Mouse (Mus musculus) CH12.LX (cell line): Measurements from ENCODE around the gene Arfip2. TPM values are rescaled to one million over a fixed set of nuclear protein-coding genes. Genes with fewer than 3 reads are reported as not detected.

Experiments used
- DNase-seq: peaks from one replicate; pipeline ENCODE4 v3.0.0-alpha.2; 2013; ENCODE audit errors: extremely low read depth
- H3K27ac ChIP-seq: 2 replicates; pipeline ENCODE4 v1.5.1; 2012; ENCODE audit warnings: low read depth, mild to moderate bottlenecking, control low read depth, moderate library complexity; ENCODE audit not compliant: insufficient read depth
- H3K27me3 ChIP-seq: replicated peaks from 2 replicates; pipeline ENCODE3; 2012; ENCODE audit warnings: inconsistent platforms
- H3K36me3 ChIP-seq, 2 experiments: replicated peaks in 1 of 2; 2 replicates each; pipeline versions ENCODE3 to v1.6.1; 2012; ENCODE audit warnings: inconsistent platforms in 1 of 2, low read length in 1 of 2, mild to moderate bottlenecking in 1 of 2, mixed read lengths in 1 of 2, moderate library complexity in 1 of 2; ENCODE audit not compliant: control insufficient read depth in 1 of 2, insufficient read depth in 1 of 2
- H3K4me1 ChIP-seq, 2 experiments: 2 replicates each; pipeline ENCODE4 v1.6.1; 2012; ENCODE audit warnings: inconsistent platforms in 1 of 2, moderate library complexity in 1 of 2; ENCODE audit not compliant: insufficient read depth in 2 of 2, control insufficient read depth in 1 of 2
- H3K4me2 ChIP-seq: 2 replicates; pipeline ENCODE4 v1.6.1; 2012; ENCODE audit warnings: low read depth, mild to moderate bottlenecking, control low read depth; ENCODE audit not compliant: poor library complexity, insufficient read depth, severe bottlenecking
- H3K4me3 ChIP-seq, 3 experiments: fragments of 150-350 bp in 1 of 3; sonication (generic) in 1 of 3; replicated peaks in 1 of 3; 2 replicates each; pipeline versions ENCODE3 to v1.5.1; 2011 to 2012; ENCODE audit warnings: low read depth in 2 of 3, low read length in 2 of 3, mild to moderate bottlenecking in 2 of 3, moderate library complexity in 2 of 3, control low read depth in 1 of 3, improper control_type of control experiment in 1 of 3, inconsistent platforms in 1 of 3, mixed read lengths in 1 of 3; ENCODE audit not compliant: poor library complexity in 1 of 3
- H3K79me2 ChIP-seq: replicated peaks from 2 replicates; pipeline ENCODE4 v1.6.1; 2012; ENCODE audit warnings: mild to moderate bottlenecking, moderate library complexity; ENCODE audit not compliant: control insufficient read depth, poor library complexity, insufficient read depth, severe bottlenecking; ENCODE audit errors: extremely low read depth
- H3K9ac ChIP-seq: 2 replicates; pipeline ENCODE4 v1.6.1; 2012; ENCODE audit warnings: low read depth, mild to moderate bottlenecking, control low read depth, moderate library complexity; ENCODE audit not compliant: insufficient read depth
- H3K9me3 ChIP-seq: replicated peaks from 2 replicates; pipeline ENCODE3; 2012; ENCODE audit warnings: low read length, inconsistent platforms, mixed read lengths
- BHLHE40 ChIP-seq: IDR thresholded peaks from 2 replicates; pipeline ENCODE4 v1.6.1; 2011; ENCODE audit warnings: mild to moderate bottlenecking, low read depth, low read length, improper control_type of control experiment
- CHD1 ChIP-seq: IDR thresholded peaks from 2 replicates; pipeline ENCODE4 v1.6.1; 2012; ENCODE audit warnings: low read depth, low read length, improper control_type of control experiment, inconsistent platforms
- CTCF ChIP-seq, 2 experiments: IDR thresholded peaks in 1 of 2; conservative IDR thresholded peaks in 1 of 2; 2 replicates each; pipeline ENCODE4 v1.5.1; 2011 to 2012; ENCODE audit warnings: low read depth in 2 of 2, low read length in 2 of 2, improper control_type of control experiment in 1 of 2, inconsistent platforms in 1 of 2, mild to moderate bottlenecking in 1 of 2, moderate library complexity in 1 of 2
- E2F4 ChIP-seq: IDR thresholded peaks from 2 replicates; pipeline ENCODE4 v1.6.1; 2011; ENCODE audit warnings: low read depth, low read length, improper control_type of control experiment; ENCODE audit not compliant: insufficient replicate concordance
- JUN ChIP-seq: IDR thresholded peaks from 2 replicates; pipeline ENCODE4 v1.6.1; 2011; ENCODE audit warnings: low read depth, mild to moderate bottlenecking, low read length, improper control_type of control experiment, moderate library complexity; ENCODE audit not compliant: insufficient read depth
- JUND ChIP-seq: conservative IDR thresholded peaks from 2 replicates; pipeline ENCODE4 v1.6.1; 2011; ENCODE audit warnings: low read depth, low read length, improper control_type of control experiment
- KAT2A ChIP-seq: IDR thresholded peaks from 2 replicates; pipeline ENCODE4 v1.6.1; 2012; ENCODE audit warnings: low read length, improper control_type of control experiment, inconsistent platforms; ENCODE audit not compliant: insufficient replicate concordance
- MAFK ChIP-seq: IDR thresholded peaks from 2 replicates; pipeline ENCODE4 v1.6.1; 2011; ENCODE audit warnings: low read length, improper control_type of control experiment; ENCODE audit not compliant: insufficient replicate concordance
- MAZ ChIP-seq: IDR thresholded peaks from 2 replicates; pipeline ENCODE4 v1.6.1; 2012; ENCODE audit warnings: low read depth, mild to moderate bottlenecking, inconsistent platforms, low read length, improper control_type of control experiment, moderate library complexity
- MYC ChIP-seq: IDR thresholded peaks from 2 replicates; pipeline ENCODE4 v1.6.1; 2011; ENCODE audit warnings: low read depth, mild to moderate bottlenecking, improper control_type of control experiment, low read length
- NELFE ChIP-seq: IDR thresholded peaks from 2 replicates; pipeline ENCODE4 v1.6.1; 2011; ENCODE audit warnings: low read depth, low read length, improper control_type of control experiment
- NRF1 ChIP-seq: IDR thresholded peaks from 2 replicates; pipeline ENCODE4 v1.6.1; 2014; ENCODE audit warnings: low read depth, mild to moderate bottlenecking, inconsistent platforms, low read length, improper control_type of control experiment, moderate library complexity
- POLR2AphosphoS2 ChIP-seq: IDR thresholded peaks from 2 replicates; pipeline ENCODE4 v1.6.1; 2011; ENCODE audit warnings: low read depth, low read length, improper control_type of control experiment
- RAD21 ChIP-seq: IDR thresholded peaks from 2 replicates; pipeline ENCODE4 v1.6.1; 2011; ENCODE audit warnings: low read depth, mild to moderate bottlenecking, low read length, improper control_type of control experiment, moderate library complexity
- RCOR1 ChIP-seq: conservative IDR thresholded peaks from 2 replicates; pipeline ENCODE4 v1.6.1; 2012; ENCODE audit warnings: low read depth, mild to moderate bottlenecking, inconsistent platforms, low read length, improper control_type of control experiment
- SIN3A ChIP-seq: IDR thresholded peaks from 2 replicates; pipeline ENCODE4 v1.6.1; 2012; ENCODE audit warnings: low read length, improper control_type of control experiment, inconsistent platforms
- SMC3 ChIP-seq: IDR thresholded peaks from 2 replicates; pipeline ENCODE4 v1.6.1; 2011; ENCODE audit warnings: low read depth, low read length, improper control_type of control experiment
- USF1 ChIP-seq: IDR thresholded peaks from 2 replicates; pipeline ENCODE4 v1.6.1; 2014; ENCODE audit warnings: low read depth, mild to moderate bottlenecking, inconsistent platforms, low read length, improper control_type of control experiment
- USF2 ChIP-seq: conservative IDR thresholded peaks from 2 replicates; pipeline ENCODE4 v1.6.1; 2011; ENCODE audit warnings: low read depth, low read length, improper control_type of control experiment
- ZC3H11A ChIP-seq: IDR thresholded peaks from 2 replicates; pipeline ENCODE4 v1.6.1; 2012; ENCODE audit warnings: low read depth, mild to moderate bottlenecking, inconsistent platforms, low read length, improper control_type of control experiment
- ZKSCAN1 ChIP-seq: IDR thresholded peaks from 2 replicates; pipeline ENCODE4 v1.6.1; 2012; ENCODE audit warnings: low read depth, inconsistent platforms, low read length, improper control_type of control experiment, borderline replicate concordance
- ZMIZ1 ChIP-seq: IDR thresholded peaks from 2 replicates; pipeline ENCODE4 v1.6.1; 2012; ENCODE audit warnings: low read depth, mild to moderate bottlenecking, inconsistent platforms, low read length, improper control_type of control experiment
- dilution Hi-C: fragments of 300-500 bp; cut with MboI; formaldehyde crosslinking; loops from 2 replicates; pipeline ENCODE4 v1.14.3; 2020; ENCODE audit warnings: low sequenced_read_pairs; ENCODE audit not compliant: extremely low pct_unique_long_range_greater_than_20kb, extremely low pct_ligation_motif_present
- in situ Hi-C: fragments of 300-500 bp; cut with MboI; formaldehyde crosslinking; loops from 3 replicates; pipeline ENCODE4 v1.14.3; 2019; ENCODE audit warnings: low sequenced_read_pairs, low pct_ligation_motif_present, low pct_unique_long_range_greater_than_20kb, mixed read lengths
- polyA plus RNA-seq: library from polyadenylated mRNA; unstranded; fragments of >175 nt; gene quantifications from 2 replicates; pipeline ENCODE4 v1.2.1, GENCODE M21; 2012; ENCODE audit warnings: low read depth; ENCODE audit not compliant: insufficient read length
- total RNA-seq, 2 experiments: library from RNA; depleted of rRNA; stranded (reverse); fragments of 300-350 nt in 1 of 2; fragments of >200 nt in 1 of 2; gene quantifications; 2 replicates each; pipeline ENCODE4 v1.2.3; 2012 to 2014

Arfip2 gene
- total and polyA plus RNA-seq, 3 experiments: 50.1 to 55.6 (median 54.8) TPM

DNA sequence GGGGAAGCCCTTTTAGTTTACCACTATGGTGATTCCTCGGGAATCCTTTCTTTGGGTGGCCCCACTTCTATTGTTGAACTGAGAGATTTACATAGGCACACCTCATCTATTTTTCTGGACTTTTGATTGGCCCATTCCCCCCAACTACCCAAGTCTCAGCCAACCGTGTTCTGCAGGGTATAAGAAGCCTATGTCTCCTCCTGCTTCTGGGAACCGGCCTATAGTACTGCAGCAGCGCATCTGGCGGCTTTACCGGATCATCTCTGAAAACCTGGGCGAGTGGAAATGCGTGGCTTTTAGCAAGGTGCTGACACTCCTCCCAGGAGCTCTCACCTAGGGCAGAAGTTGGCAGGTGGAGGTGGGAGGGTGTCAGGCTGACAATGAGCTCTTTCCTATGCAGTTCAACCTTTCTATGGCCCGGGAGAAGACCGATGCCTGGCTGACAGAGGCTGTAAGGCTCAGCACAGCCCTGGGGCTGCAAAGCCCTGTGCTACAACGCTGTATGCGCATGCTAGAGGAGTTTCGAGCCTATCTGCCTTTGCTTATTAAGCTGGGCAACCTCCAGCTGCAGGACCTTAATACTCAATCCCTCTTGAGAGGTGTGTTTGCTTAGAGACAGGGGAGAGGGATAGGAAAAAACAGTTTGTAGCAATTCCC is 45.5 kb upstream of the Arfip2 start:
- Histone ChIP-seq H3K9me3 (no peaks in the 10 kb centered on the region), H3K27ac (no peak overlapping the region), H3K4me1 (peaks cover 0 to 2% of the 10 kb centered on the region in 2 experiments; a peak in 1 of 4 replicates), H3K27me3 (no peaks in the 10 kb centered on the region), H3K4me2 (no peak overlapping the region), H3K9ac (no peak overlapping the region), H3K4me3 (no peak overlapping the region), H3K79me2 (no peaks in the 10 kb centered on the region), H3K36me3 (no peaks in the 10 kb centered on the region)
- DNase-seq: no peak
- in situ Hi-C loops: no loop called here
- dilution Hi-C loops: no loop called here
- TF ChIP-seq CHD1 (no peak), MYC (no peak), POLR2AphosphoS2 (no peak), USF1 (no peak), ZC3H11A (no peak), JUN (no peak), NELFE (no peak), JUND (no peak), USF2 (no peak), ZMIZ1 (no peak), ZKSCAN1 (no peak), MAFK (no peak), E2F4 (no peak), SIN3A (no peak)

DNA sequence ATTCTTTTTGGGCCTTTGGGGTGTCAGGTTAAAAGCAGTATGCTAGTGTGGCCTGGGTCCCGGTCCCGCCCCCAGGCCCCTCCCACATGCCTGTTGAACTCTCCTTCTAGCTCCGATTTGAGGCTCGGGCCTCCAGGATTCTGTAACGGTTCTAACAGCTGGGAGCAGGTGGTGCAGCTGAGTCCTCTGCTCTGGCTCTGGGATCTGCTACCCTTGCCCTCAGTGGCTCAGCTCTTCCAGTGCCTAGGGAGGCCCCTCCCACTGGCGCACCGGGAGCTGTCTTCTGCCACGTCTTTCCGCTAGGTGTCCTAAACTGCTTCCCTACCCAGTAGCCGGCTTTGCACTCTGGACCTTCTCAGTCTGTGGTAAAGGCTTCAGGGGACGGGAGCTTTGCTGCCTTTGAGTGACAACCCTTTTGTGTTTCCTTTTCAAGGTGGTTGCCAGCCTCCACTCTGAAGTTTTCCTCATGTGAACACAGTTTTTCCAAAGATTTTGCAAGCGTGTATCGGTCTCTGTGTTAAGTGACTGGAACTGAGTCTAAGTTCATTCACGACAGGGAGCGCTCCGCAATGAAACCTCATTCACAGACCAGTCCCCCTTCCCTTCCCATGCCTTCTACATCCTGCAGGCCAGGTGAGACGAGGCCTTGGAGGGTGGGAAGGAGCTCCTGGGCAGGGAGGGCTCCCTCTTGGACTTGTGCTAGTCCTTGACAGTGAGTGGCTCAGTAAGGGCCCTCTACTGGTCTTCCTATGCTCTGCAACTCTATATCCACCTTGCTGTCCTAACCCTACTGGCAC is 10.6 kb upstream of the Arfip2 start, which contains the start of gene Dnhd1:
TSS of gene Dnhd1 (plus strand) at position 189 of the 797 bp plus-strand sequence.
- Histone ChIP-seq H3K27me3 (no peaks in the 10 kb centered on the region), H3K79me2 (no peaks in the 10 kb centered on the region), H3K9ac (peak within 1 kb of the TSS; percentile 61; the same call in 1 of the 2 replicates), H3K4me3 (peak within 1 kb of the TSS; percentile 36 to 65 (median 42)), H3K27ac (no peak within 1 kb of the TSS), H3K4me2 (peak within 1 kb of the TSS; percentile 95), H3K4me1 (no peaks in the 10 kb centered on the region; a peak in 1 of 4 replicates), H3K36me3 (peaks cover 0 to 19% of the 10 kb centered on the region in 2 experiments), H3K9me3 (no peaks in the 10 kb centered on the region)
- TF ChIP-seq BHLHE40: no peak
- no peak for TF ChIP-seq NRF1
- peak; percentile 15 to 74; a peak in 3 of 4 replicates for TF ChIP-seq CTCF (conservative IDR thresholded peaks at IDR 0.05 in 1 of 2, IDR thresholded peaks at IDR 0.05 in 1 of 2; ENCODE audit: low read depth in 2 of 2, low read length in 2 of 2)
- TF ChIP-seq RCOR1: no peak
- TF ChIP-seq SIN3A: no peak
- TF ChIP-seq RAD21: peak; percentile 25
- TF ChIP-seq SMC3: peak; percentile 47
- TF ChIP-seq KAT2A: no peak
- 0 out of 2 replicates have a peak, but pooled peaks have one; percentile 41 for TF ChIP-seq MAZ
- TF ChIP-seq JUND: no peak
- TF ChIP-seq USF1: no peak
- peak; percentile 70 for DNase-seq
- dilution Hi-C loops: no loop called here
- in situ Hi-C loops: no loop called here
